Mouse (Mus musculus) hindbrain, embryonic 13.5 days (tissue): ENCODE results near the gene E130208F15Rik. TPM values are rescaled to one million over a fixed set of nuclear protein-coding genes. Genes with fewer than 3 reads are reported as not detected.

Source experiments
- ATAC-seq: fragments of 200-750 bp; cut with Nextera tagmentation; 2 replicates; pipeline ENCODE4 v1.8.0; 2017; ENCODE audit warnings: moderate TSS enrichment; ENCODE audit not compliant: low FRiP score
- H3K27ac ChIP-seq: fragments of 300-500 bp; sonication (generic); 2 replicates; pipeline ENCODE4 v1.5.1; 2015; ENCODE audit warnings: inconsistent platforms, mild to moderate bottlenecking, moderate library complexity
- H3K27me3 ChIP-seq: fragments of 300-500 bp; sonication (generic); 2 replicates; pipeline ENCODE4 v1.6.1; 2015; ENCODE audit warnings: mild to moderate bottlenecking, inconsistent platforms
- H3K36me3 ChIP-seq: fragments of 300-500 bp; sonication (generic); 2 replicates; pipeline ENCODE4 v1.6.1; 2015; ENCODE audit warnings: mild to moderate bottlenecking, inconsistent platforms
- H3K4me1 ChIP-seq: fragments of 300-500 bp; sonication (generic); replicated peaks from 2 replicates; pipeline ENCODE4 v1.6.1; 2015; ENCODE audit warnings: inconsistent platforms
- H3K4me2 ChIP-seq: fragments of 300-500 bp; sonication (generic); 2 replicates; pipeline ENCODE4 v1.6.1; 2015; ENCODE audit warnings: inconsistent platforms, mild to moderate bottlenecking, moderate library complexity
- H3K4me3 ChIP-seq: fragments of 300-500 bp; sonication (generic); 2 replicates; pipeline ENCODE4 v1.5.1; 2015; ENCODE audit warnings: mild to moderate bottlenecking, inconsistent platforms
- H3K9ac ChIP-seq: fragments of 300-500 bp; sonication (generic); 2 replicates; pipeline ENCODE4 v1.6.1; 2015; ENCODE audit warnings: mild to moderate bottlenecking, inconsistent platforms
- H3K9me3 ChIP-seq: fragments of 300-500 bp; sonication (generic); 2 replicates; pipeline ENCODE4 v1.6.1; 2016; ENCODE audit warnings: inconsistent platforms
- WGBS: fragments of 180-500 bp; shearing (Covaris S2); methylation state at CpG from one replicate; pipeline ENCODE4 v1.1.7; 2015; 5-methylcytosine and 5-hydroxymethylcytosine counted together
- polyA plus RNA-seq: library from polyadenylated mRNA; unstranded; fragments of >200 nt; fragmentation: Nextera tagmentation; extraction: Ambion mirVana; gene quantifications from 2 replicates; pipeline ENCODE4 v1.2.1, GENCODE M21; 2015

The E130208F15Rik gene
- polyA plus RNA-seq, 1 experiment from 2014 or later, result 0.36 TPM

- Histone ChIP-seq H3K4me2 (no peak overlapping the region), H3K4me3 (no peak overlapping the region), H3K9me3 (peaks cover 3% of the 10 kb centered on the region; the same call in 1 of the 2 replicates), H3K36me3 (no peaks in the 10 kb centered on the region), H3K27ac (no peak overlapping the region), H3K27me3 (peaks cover 23% of the 10 kb centered on the region), H3K9ac (no peak overlapping the region), H3K4me1 (peaks cover 23% of the 10 kb centered on the region)
- no peak for ATAC-seq
- 81% methylated on average over 5 of the region's 5 CpGs for WGBS
Observed at GRCm38 (mm10) chr7:30324300-30324944, 2.9 kb downstream of the E130208F15Rik start.

- no peaks in the 10 kb centered on the region for H3K36me3 ChIP-seq
- peaks cover 23% of the 10 kb centered on the region for H3K4me1 ChIP-seq
- peaks cover 23% of the 10 kb centered on the region for H3K27me3 ChIP-seq
- ATAC-seq, result no peak
- no peak overlapping the region for H3K4me2 ChIP-seq
- 44% methylated on average over 2 of the region's 2 CpGs for WGBS
- no peak overlapping the region for H3K9ac ChIP-seq
- H3K27ac ChIP-seq, result no peak overlapping the region
- no peak overlapping the region for H3K4me3 ChIP-seq
- H3K9me3 ChIP-seq, result peaks cover 3% of the 10 kb centered on the region; the same call in 1 of the 2 replicates
Observed at GRCm38 (mm10) chr7:30325364-30325763, 3.8 kb downstream of the E130208F15Rik start.

GRCm38 (mm10) chr7:30326427-30326826 is 4.9 kb downstream of the E130208F15Rik start:
- Histone ChIP-seq H3K9ac (no peak overlapping the region), H3K9me3 (peaks cover 3% of the 10 kb centered on the region; the same call in 1 of the 2 replicates), H3K4me2 (no peak overlapping the region), H3K27ac (no peak overlapping the region), H3K36me3 (no peaks in the 10 kb centered on the region), H3K4me1 (peaks cover 19% of the 10 kb centered on the region), H3K27me3 (peaks cover 23% of the 10 kb centered on the region), H3K4me3 (no peak overlapping the region)
- ATAC-seq, result no peak

GRCm38 (mm10) chr7:30327140-30327539 is 5.6 kb downstream of the E130208F15Rik start:
- H3K9me3 ChIP-seq, result peaks cover 3% of the 10 kb centered on the region; the same call in 1 of the 2 replicates
- H3K9ac ChIP-seq, result peak overlapping the region; percentile 46; the same call in 1 of the 2 replicates
- WGBS, result 53% methylated on average over 15 of the region's 15 CpGs
- H3K4me1 ChIP-seq, result peaks cover 22% of the 10 kb centered on the region
- H3K4me3 ChIP-seq, result no peak overlapping the region
- H3K36me3 ChIP-seq, result no peaks in the 10 kb centered on the region
- H3K27ac ChIP-seq, result no peak overlapping the region
- peaks cover 23% of the 10 kb centered on the region for H3K27me3 ChIP-seq
- no peak for ATAC-seq
- H3K4me2 ChIP-seq, result no peak overlapping the region

GRCm38 (mm10) chr7:30328379-30328778 is 6.8 kb downstream of the E130208F15Rik start:
- Histone ChIP-seq H3K9ac (no peak overlapping the region), H3K4me1 (peaks cover 27% of the 10 kb centered on the region), H3K36me3 (no peaks in the 10 kb centered on the region), H3K27ac (no peak overlapping the region), H3K27me3 (peaks cover 28% of the 10 kb centered on the region), H3K4me3 (no peak overlapping the region), H3K4me2 (no peak overlapping the region), H3K9me3 (peaks cover 3% of the 10 kb centered on the region; the same call in 1 of the 2 replicates)
- 52% methylated on average over 10 of the region's 10 CpGs for WGBS
- ATAC-seq, result no peak

GRCm38 (mm10) chr7:30331887-30332286 is 10.3 kb downstream of the E130208F15Rik start:
- WGBS, result 3% methylated on average over 13 of the region's 13 CpGs
- H3K27ac ChIP-seq, result peak overlapping the region; percentile 63; the same call in 1 of the 2 replicates
- H3K4me3 ChIP-seq, result peak overlapping the region; percentile 25
- no peak overlapping the region for H3K9ac ChIP-seq
- H3K4me2 ChIP-seq, result peak overlapping the region; percentile 50
- peak; percentile 94 for ATAC-seq
- no peaks in the 10 kb centered on the region for H3K9me3 ChIP-seq
- peaks cover 44% of the 10 kb centered on the region for H3K4me1 ChIP-seq
- H3K27me3 ChIP-seq, result peaks cover 45% of the 10 kb centered on the region
- H3K36me3 ChIP-seq, result no peaks in the 10 kb centered on the region

GRCm38 (mm10) chr7:30332622-30333259 is 11.2 kb downstream of the E130208F15Rik start:
- 63% methylated on average over 18 of the region's 18 CpGs for WGBS

GRCm38 (mm10) chr7:30333436-30333835 is 11.9 kb downstream of the E130208F15Rik start:
- peak overlapping the region; percentile 58; the same call in 1 of the 2 replicates for H3K27ac ChIP-seq
- no peaks in the 10 kb centered on the region for H3K9me3 ChIP-seq
- peaks cover 39% of the 10 kb centered on the region for H3K27me3 ChIP-seq
- no peak overlapping the region for H3K4me3 ChIP-seq
- peak; percentile 49 for ATAC-seq
- WGBS, result 55% methylated on average over 4 of the region's 4 CpGs
- no peak overlapping the region for H3K4me2 ChIP-seq
- H3K9ac ChIP-seq, result no peak overlapping the region
- H3K36me3 ChIP-seq, result no peaks in the 10 kb centered on the region
- peaks cover 38% of the 10 kb centered on the region for H3K4me1 ChIP-seq

More at GRCm38 (mm10) chr7:30332622-30333259, 11.2 kb downstream of the E130208F15Rik start:
- H3K4me1 ChIP-seq, result peaks cover 38% of the 10 kb centered on the region
- peaks cover 41% of the 10 kb centered on the region for H3K27me3 ChIP-seq
- H3K36me3 ChIP-seq, result no peaks in the 10 kb centered on the region
- no peak overlapping the region; the same call in 1 of the 2 replicates for H3K4me3 ChIP-seq
- no peak overlapping the region for H3K27ac ChIP-seq
- H3K4me2 ChIP-seq, result peak overlapping the region; percentile 50
- H3K9me3 ChIP-seq, result no peaks in the 10 kb centered on the region
- ATAC-seq, result no peak
- 0 out of 2 replicates have a peak overlapping the region, but pooled peaks have one; percentile 19 for H3K9ac ChIP-seq

- H3K36me3 ChIP-seq, result no peaks in the 10 kb centered on the region
- WGBS, result 62% methylated on average over 5 of the region's 5 CpGs
- no peaks in the 10 kb centered on the region for H3K9me3 ChIP-seq
- H3K4me1 ChIP-seq, result peaks cover 38% of the 10 kb centered on the region
- H3K27me3 ChIP-seq, result peaks cover 46% of the 10 kb centered on the region
- peak overlapping the region; percentile 55 for H3K9ac ChIP-seq
- no peak overlapping the region for H3K27ac ChIP-seq
- no peak overlapping the region for H3K4me2 ChIP-seq
- ATAC-seq, result no peak
- no peak overlapping the region for H3K4me3 ChIP-seq
Observed at GRCm38 (mm10) chr7:30334563-30334962, 13.0 kb downstream of the E130208F15Rik start.

- Histone ChIP-seq H3K4me1 (peaks cover 38% of the 10 kb centered on the region), H3K4me2 (no peak overlapping the region), H3K36me3 (no peaks in the 10 kb centered on the region), H3K27ac (no peak overlapping the region), H3K4me3 (no peak overlapping the region), H3K9me3 (no peaks in the 10 kb centered on the region), H3K9ac (no peak overlapping the region), H3K27me3 (peaks cover 50% of the 10 kb centered on the region)
- 72% methylated on average over 6 of the region's 6 CpGs for WGBS
- ATAC-seq, result no peak
Observed at GRCm38 (mm10) chr7:30335688-30336087, 14.1 kb downstream of the E130208F15Rik start.

GRCm38 (mm10) chr7:30336384-30336783 is 14.8 kb downstream of the E130208F15Rik start:
- Histone ChIP-seq H3K9me3 (no peaks in the 10 kb centered on the region), H3K9ac (no peak overlapping the region), H3K4me3 (no peak overlapping the region), H3K27ac (no peak overlapping the region), H3K27me3 (peaks cover 56% of the 10 kb centered on the region), H3K36me3 (no peaks in the 10 kb centered on the region), H3K4me1 (peaks cover 33% of the 10 kb centered on the region), H3K4me2 (no peak overlapping the region)
- ATAC-seq, result peak; percentile 33; the same call in 1 of the 2 replicates
- 2% methylated on average over 9 of the region's 9 CpGs for WGBS

GRCm38 (mm10) chr7:30339432-30340109 is 18.0 kb downstream of the E130208F15Rik start:
- Histone ChIP-seq H3K4me3 (no peak overlapping the region), H3K27ac (no peak overlapping the region), H3K4me2 (no peak overlapping the region), H3K9me3 (no peaks in the 10 kb centered on the region), H3K36me3 (no peaks in the 10 kb centered on the region), H3K9ac (no peak overlapping the region), H3K4me1 (peaks cover 8% of the 10 kb centered on the region), H3K27me3 (peaks cover 50% of the 10 kb centered on the region)
- 70% methylated on average over 5 of the region's 5 CpGs for WGBS
- no peak for ATAC-seq
